Mouse (Mus musculus): ENCODE measurements around the gene Rai14. TPM values are rescaled to one million over a fixed set of nuclear protein-coding genes. Genes with fewer than 3 reads are reported as not detected.

Rai14 gene
- total RNA-seq, 2 experiments from 2014 or later, result 5.3 to 6.3 TPM

DNA sequence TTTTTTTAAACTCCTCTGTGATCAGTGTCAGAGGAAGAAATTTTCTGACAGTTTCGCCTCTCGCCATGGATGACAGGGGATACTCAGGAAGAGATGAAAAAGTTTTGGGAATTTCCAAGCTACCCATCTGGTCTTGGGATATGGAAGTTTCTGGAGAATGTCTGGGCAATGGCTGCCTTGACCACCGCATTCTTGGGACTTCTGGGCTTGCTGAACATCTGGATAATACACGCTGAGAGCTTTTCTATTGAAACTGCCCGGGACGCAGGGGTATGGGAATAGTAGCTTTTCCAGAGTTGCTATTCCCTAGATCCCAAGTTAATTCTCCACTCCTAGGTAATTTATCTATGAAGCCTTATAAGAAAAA lies 85.5 kb downstream of the Rai14 start:
- intact Hi-C loops (cut with DNase I), result no loop called here
- DNase-seq, result no peak

DNA sequence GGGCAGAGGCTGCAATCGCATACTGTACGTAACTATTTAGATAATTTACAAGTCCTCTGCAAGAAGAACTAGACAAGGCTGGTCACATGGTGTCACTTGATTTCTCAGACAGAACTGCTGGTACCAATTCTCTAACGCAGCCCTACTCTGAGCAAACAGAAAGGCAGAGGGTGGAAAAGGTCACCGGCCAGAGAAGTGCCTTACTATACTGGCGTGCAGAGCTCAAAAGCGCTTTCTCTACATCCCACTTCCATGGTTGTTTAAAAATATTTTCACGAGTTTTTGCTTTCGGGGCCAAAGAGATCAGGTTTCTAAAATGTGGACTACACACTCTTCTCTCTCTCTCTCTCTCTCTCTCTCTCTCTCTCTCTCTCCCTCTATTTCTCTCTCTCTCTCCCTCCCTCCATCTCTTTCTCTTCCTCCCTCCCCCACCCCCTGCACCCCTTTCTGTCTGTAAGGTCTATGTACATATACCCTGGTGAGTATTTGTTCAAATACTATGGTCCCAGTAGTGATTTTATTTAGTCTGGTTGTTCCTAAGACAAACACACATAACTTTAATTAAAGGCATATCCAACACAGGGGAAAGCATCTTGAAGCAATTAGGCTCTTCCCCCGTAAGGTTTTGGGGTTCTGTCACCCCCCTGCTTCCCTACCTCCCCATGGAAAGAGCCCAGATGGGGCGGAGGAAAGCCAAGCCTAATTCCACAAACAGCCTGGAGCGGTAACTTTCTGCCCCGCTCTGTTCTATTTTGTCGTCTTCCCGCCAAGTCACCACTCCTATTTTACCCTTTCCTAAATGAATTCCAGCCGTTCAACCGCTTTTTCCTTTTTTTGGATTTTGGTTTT lies 86.1 kb downstream of the Rai14 start:
- intact Hi-C loops (cut with DNase I), result no loop called here
- no peak for DNase-seq

DNA sequence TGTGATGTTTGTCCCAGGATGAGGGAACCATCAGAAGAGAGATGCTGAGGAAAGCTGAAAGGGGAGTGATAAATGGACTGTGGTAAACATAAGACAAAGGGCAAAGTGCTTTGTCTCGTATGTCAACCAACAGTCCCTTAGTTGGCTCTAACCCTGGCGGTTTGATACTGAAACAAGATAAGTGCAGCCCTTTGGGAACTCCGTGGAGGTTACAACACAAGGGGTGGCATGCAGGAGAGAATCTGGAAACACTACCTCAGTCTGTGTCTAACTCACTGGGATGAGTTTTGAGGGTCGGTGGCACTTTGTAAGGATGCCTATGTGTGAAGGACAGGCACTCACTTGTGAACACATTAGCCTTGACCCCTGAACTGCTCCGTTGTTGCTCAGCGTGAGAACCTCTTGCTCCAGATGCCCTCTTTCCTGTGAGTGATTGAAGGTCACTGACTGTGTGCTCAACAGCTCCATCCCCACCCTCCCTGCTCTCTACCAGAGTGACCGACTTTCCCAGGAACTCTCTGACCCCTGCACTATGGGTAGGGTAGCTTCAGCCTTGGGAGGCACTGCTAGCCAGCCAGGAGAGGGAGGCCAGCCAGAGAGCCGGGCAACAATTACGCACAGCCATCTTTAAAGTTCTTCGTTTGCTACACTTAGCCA lies 90.7 kb downstream of the Rai14 start:
- intact Hi-C loops (cut with DNase I), result no loop called here
- no peak for DNase-seq

DNA sequence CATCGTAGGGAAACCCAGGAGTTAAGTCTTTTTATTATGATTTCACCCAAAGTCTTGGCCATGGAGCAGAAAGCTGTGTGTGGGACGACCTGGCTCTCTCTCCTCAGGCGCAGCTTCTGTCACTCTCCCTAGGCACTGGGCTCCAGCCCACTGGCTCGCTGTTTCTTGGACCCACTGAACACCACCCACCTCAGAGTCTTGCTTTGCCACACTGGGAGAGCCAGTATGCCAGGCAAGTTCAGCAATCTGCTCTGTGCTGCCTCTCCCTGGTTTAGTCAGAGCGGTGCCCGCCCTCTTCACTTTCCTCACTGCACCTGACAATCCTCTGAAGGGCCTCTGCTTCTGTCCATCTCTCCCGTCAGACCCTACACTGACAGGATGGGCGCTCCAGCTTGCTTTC lies 93.2 kb downstream of the Rai14 start:
- no peak for DNase-seq
- intact Hi-C loops (cut with DNase I), result no loop called here

DNA sequence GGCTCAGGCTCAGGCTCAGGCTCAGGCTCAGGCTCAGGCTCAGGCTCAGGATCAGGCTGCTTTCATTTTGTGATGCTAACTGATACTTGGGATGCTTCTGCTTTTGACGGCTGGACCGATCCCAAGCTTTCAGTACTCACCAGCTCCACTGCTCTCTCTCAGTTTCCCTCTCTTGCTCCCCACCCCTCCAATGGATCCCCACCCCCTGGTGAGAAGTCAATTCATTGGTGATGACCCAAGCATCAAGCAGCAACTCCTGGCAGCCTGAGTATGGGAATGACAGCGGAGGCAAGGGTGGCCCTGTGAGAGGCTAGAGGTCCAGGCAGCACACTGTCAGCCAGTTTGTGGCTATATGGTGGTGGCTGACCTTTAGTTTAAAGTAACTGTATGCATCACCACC lies 94.7 kb downstream of the Rai14 start:
- DNase-seq, result no peak
- intact Hi-C loops (cut with DNase I), result no loop called here

DNA sequence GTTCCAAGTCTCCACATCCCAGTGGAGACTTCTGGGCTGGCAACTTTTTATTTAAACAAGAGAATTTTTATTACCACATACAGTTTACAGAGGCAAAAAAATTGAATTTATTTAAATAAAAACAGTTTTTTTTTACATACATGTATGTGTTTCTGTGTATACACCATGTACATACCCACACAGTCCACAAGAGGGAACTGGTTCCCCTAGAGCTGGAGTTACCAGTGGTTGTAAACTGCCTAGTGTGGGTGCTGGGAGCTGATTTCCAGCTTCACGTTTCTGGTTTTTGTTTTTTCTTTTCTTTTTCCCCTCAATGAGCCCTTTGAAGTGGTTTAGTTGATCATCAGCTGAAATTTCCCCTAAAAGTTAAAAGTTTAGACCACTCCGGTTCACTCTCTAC lies 96.1 kb downstream of the Rai14 start:
- DNase-seq, result no peak
- intact Hi-C loops (cut with DNase I), result no loop called here

DNA sequence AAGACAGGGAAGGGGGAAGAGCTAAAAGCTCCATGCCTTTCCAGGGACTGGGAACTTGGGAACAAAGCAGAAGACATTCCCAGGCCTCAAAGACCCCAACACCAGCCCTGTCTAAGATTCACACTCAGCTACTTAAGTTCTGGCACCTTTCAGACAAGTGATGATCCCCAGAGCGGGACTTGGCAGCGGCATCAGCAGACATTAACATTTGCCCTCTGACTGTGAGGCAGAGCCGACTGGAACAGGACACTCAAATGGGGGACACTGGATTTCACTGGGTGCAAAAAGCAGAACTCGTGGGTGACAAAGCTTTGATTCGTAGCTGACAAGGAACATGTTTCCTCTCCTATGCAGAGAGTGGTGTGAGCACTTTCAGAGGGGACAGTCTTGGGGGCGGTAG lies 98.4 kb downstream of the Rai14 start:
- intact Hi-C loops (cut with DNase I), result no loop called here

DNA sequence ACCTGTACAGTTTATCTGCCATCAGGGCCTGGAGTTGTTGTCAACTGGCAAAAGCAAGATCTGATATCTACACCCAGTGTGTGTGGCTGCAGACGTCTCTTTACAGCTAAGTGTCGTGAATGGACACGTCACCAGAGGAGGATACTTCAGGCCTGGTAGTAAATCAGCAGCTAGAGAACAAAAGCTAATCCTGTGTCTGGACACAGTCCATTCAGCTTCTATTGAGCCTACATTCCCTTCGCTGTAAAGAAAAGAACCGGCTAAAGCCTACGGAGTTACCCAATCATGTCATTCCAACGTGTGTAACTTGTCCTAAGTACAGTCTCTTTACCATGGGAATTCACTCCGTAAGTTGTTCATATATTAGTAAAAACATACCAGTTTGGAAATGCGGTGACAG lies 103.4 kb downstream of the Rai14 start:
- no peak for DNase-seq
- intact Hi-C loops (cut with DNase I), result no loop called here

More for the DNA sequence above, 98.4 kb downstream of the Rai14 start:
- no peak for DNase-seq

DNA sequence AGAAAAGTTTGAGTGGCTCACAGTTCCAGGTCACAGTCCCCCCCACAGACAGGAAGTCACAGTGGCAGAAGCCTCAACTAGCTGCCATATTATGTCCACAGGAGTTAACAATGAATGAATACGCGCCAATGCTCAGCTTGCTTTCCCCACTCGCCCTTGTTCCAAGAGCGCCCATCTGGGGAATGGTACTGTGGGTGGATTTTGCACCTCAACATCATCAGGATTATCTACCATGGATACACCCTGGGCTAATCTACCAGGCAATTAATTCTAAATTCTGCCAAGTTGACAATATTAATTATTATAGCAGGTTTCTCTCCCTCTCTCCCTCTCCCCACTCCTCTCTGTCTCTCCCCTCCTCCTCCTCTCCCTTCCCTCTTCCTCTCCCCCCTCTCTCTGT lies 105.3 kb downstream of the Rai14 start:
- intact Hi-C loops (cut with DNase I), result no loop called here
- DNase-seq, result no peak

DNA sequence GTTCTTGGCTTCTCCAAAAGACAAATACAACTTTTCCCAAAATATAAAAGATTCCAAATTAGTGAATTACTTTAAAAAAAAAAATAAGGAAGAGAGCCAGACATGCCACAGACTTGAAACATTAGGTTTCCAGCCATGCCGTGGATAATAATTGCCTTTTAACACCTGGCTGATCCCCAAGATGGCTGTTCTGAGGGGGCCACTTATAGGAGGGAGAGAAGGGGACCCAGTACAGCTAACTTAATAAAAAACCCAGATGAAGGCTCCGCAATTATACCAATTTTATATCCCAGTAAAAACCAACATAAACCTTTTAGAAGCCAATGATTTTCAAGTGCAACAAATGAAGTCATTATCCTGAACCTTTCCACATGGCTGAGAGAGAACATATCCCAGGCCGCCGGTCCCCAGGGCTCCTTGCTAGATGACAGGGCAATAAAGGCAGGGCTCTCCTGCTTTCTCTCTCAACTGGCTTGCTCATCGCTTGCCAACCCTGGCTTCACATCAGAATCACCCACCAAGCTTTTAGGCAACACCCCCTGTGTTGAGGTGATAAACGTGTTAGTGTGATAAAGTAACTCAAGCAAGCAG lies 105.8 kb downstream of the Rai14 start:
- intact Hi-C loops (cut with DNase I), result no loop called here
- DNase-seq, result no peak

DNA sequence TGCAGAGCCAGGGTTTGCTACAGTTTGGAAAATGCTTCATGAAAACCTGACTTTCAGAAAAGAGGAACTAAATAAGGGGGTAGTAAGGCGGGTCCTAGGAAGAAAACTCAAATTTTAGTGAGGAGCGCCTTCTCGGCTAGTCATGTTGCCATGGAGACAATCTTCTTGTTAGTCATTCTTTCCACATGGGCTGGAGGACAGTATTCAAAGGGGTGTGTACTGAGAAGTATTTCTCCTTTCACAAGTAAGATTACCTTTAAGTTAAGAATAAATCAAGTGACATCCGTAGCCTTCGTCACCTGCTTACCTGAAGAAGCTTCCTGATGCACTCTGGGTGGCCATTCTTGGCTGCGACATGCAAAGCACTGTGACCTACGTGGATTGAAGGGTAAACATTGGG lies 115.0 kb downstream of the Rai14 start:
- intact Hi-C loops (cut with DNase I), result loop anchor here (5.0 kb wide), 1 partner anchor 113 kb away; the partner anchor contains the start of gene Rai14
- DNase-seq, result peak in 1 of 2 experiments; percentile 11

DNA sequence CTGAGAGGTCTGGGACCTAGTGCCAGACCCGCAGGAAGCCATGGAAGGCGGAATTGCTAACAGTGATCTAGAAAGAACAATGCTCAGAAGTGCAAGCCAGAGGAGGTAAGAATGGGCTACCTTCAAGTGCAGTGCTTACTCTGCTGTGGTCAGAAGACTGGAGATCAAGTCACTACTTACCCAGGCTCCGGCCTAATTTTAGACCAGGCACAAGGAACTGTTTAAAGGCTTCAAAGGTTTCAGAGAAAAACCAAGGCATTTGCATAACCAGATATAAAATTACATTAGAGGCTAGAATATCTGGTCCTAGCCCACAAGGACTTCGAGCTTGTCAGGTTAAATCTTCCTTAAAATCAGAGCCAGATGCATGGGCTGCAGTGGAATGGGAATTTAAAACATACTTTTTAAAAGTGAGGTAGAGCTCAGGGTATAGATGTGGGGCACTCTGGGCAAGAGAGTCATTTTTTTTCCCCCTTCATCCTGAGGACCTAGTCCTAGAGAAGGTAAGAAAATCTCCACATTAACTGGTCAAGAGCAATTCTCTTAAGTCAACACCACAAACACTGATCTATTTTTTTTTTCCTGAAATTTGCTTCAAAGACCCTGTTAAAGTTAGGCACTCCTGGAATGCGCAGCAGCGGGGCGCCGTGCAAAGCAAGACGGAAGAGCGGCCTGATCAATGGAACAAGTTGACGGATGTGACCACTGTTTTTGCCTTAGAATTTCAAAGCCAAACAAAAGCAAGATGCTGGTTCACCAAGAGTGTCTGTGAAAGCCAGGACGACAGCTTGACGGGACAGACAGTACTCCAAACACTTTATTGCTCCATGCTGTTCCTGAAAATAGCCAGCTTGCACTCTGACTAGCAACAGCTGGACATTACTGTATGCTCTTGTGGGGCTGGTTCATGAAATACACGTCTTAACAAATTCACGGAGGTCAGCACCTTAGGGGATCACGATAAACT lies 115.9 kb downstream of the Rai14 start:
- intact Hi-C loops (cut with DNase I), result loop anchor here (5.0 kb wide), 1 partner anchor 114 kb away; the partner anchor contains the start of gene Rai14
- peak; percentile 16 to 24 for DNase-seq

DNA sequence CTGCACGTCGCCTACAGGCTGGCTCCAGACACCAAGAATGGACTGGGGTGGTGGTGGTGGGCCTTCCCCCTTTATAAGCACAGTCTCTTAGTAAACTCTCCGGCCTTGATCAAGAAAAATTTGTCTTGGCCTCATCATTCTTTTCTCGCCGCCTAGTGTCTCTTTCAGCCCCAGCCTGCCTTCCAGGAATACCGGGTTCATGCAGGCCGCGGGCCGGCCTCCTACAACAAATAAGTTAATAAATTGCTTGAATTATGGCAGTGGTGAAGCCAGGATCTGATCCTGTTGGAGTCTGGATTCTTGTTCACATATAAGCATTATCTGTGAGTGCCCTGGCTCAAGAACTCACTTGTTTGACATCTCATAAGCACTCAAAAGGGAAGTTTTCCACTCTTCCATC lies 117.6 kb downstream of the Rai14 start:
- no peak for DNase-seq
- intact Hi-C loops (cut with DNase I), result loop anchor here (5.0 kb wide), 1 partner anchor 115 kb away; the partner anchor contains the start of gene Rai14

DNA sequence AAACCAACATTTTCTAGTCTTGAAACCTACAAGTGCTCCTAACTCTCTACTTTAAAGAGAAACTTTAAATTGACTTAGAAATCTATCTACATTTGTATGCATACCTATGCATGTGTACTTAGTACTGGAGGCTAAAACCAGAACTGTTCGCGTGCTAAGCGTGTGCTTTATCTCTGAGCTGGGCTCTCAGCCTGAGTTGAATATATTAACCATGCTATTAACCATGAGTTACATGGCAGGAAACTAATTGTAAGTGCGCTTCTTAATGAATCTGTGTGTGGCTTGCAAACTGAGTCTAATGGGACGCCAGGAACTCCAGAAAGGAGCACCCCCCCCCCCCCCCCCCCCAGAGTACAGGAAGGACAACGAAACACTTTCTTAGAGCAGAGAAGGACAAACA lies 119.0 kb downstream of the Rai14 start:
- no peak for DNase-seq
- intact Hi-C loops (cut with DNase I), result loop anchor here (5.0 kb wide), 1 partner anchor 117 kb away; the partner anchor contains the start of gene Rai14

DNA sequence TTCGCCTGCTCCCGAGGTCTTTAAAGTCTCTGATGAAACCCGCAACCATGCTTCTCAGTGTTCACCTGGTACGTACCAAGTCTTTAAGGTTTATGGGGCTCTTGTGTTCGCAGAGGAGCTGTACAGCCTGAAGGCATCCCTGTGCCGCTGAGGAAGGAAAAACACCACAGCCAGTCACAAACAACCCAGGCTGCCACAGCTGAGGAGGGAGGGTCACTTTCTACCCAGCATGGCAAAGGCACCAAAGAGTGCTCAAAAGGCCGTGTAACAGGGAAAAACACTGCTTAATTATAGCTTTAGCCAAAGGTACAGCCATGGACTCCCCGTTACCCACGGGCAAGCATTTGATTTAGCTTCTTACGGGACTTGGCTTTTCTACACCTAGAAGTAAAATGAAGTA lies 119.5 kb downstream of the Rai14 start:
- intact Hi-C loops (cut with DNase I), result loop anchor here (5.0 kb wide), 1 partner anchor 117 kb away; the partner anchor contains the start of gene Rai14
- no peak for DNase-seq

DNA sequence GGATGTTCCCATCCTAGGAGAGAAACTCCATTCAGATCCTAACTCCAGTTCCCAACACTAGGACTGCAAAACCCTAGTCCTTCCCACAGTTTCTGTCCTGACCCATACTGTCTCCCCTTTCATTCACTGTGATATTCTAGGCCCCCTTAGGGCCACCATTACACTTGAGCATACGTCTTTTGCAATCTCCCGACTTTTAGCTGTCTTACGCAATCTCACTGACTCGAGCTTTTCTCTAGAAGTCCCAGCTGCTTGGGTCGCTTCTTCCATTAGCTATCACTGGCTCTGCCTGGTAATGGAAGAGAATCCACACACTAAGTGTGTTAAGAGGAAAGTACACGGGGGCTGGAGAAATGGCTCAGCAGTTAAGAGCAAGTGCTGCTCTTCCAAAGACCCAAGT lies 121.3 kb downstream of the Rai14 start:
- intact Hi-C loops (cut with DNase I), result no loop called here
- DNase-seq, result no peak

DNA sequence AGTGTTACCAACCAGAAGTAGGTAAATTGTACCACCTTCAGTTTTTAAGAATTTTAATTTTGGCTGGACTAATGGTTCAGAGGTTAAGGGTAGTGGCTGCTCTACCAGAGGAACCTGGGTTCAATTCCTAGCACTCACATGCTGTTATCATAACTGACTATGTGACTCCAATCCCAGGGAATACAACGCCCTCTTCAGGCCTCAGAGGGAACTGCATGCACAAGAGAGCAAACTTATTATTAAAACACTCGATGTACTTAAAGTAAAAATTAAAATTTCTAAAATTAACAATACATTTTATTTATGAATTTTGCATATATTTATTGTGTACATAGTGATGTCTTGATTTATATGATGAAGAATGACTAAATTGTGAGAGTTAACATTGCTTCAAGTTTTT lies 127.9 kb downstream of the Rai14 start:
- DNase-seq, result no peak
- intact Hi-C loops (cut with DNase I), result loop anchor here (5.0 kb wide), 2 partner anchors 89 to 286 kb away; no protein-coding TSS in a partner anchor

DNA sequence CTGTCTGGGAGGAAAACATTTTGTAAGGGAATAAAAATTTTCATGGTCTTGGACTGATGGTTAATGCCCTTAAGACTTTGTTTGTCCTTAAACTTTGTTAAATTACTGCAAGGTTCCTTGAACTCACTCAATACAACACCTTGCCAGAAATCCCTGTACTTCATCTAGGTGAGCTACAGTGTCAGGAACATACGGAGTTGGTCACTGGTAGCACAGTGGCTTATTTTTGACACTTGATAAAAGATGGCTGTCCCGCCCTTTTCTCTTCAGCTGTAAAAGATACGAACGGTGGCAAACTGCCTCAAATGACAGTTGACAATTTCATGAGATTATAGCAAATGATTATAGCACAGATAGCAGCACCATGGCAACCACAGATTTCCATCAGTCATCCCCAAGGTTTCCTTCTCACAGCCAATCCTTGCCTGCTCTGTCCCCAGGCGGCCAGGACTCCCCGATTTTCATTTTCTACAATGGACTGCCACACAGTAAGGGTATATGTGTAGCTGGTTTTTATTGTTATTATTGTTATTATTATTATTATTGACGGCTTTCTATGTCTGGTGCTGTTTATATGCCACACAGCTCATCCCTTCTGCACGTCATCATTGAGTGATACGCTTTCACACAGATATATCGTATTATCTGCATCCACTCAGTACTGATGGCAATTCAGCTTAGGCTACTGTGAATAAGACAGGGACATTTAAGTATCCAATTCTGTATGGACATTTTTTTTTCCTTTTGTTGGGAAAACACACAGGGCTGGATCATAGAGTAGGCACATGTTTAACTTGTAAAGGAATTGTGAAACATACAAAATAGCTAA lies 129.9 kb downstream of the Rai14 start:
- intact Hi-C loops (cut with DNase I), result loop anchor here (5.0 kb wide), 2 partner anchors 87 to 288 kb away; no protein-coding TSS in a partner anchor
- DNase-seq, result no peak

DNA sequence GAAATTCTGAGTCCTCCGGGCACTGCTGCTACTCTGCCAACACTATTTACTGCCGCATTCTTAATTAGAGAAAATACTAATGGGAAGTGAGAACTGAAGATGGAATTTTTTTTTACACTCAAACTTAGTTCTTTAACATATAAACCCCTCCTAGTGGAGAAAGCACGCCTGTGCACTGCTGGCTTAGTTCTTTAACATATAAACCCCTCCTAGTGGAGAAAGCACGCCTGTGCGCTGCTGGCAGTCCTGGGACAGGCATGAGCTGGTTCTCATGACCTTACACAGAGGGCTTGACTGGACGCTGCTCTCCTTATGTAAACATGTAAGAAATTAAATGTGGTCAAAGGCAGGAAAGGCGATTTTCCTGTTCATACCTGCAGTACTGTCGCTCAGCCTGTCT lies 131.0 kb downstream of the Rai14 start:
- DNase-seq, result peak; percentile 47 to 67
- intact Hi-C loops (cut with DNase I), result no loop called here

Data from heart, postnatal 14 days (tissue).